Mouse (Mus musculus) retina, embryonic 14.5 days (tissue): ENCODE results near the gene Nt5dc1.
"Not testable (repeated sequence)": the region's sequence is repeated elsewhere in the genome, so short reads cannot be mapped to it uniquely, and the experiment has no call there.

Experiments used
- DNase-seq: peaks from one replicate; pipeline ENCODE4 v3.0.0-alpha.2; 2015; ENCODE audit warnings: low spot score

Gene Nt5dc1

DNA sequence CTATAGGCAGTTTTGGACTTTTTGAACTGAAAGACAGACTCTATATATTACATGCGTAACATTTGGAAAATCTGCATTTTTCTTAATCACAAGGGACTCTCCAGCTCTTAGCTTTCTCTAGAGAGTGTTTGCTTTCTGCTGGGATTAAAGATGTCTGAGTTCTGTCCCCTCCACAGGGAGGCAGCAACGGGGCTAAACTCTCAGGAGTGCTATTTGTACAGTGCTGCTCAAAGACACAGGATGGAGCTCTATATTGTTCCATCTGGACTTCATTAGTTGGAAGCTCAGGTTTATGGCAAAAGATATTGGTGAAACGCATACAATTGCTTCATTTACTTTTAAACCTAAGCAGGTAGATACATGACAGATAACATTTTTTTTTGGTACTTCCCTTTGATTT is 105.8 kb downstream of the Nt5dc1 start:
- no peak for DNase-seq

DNA sequence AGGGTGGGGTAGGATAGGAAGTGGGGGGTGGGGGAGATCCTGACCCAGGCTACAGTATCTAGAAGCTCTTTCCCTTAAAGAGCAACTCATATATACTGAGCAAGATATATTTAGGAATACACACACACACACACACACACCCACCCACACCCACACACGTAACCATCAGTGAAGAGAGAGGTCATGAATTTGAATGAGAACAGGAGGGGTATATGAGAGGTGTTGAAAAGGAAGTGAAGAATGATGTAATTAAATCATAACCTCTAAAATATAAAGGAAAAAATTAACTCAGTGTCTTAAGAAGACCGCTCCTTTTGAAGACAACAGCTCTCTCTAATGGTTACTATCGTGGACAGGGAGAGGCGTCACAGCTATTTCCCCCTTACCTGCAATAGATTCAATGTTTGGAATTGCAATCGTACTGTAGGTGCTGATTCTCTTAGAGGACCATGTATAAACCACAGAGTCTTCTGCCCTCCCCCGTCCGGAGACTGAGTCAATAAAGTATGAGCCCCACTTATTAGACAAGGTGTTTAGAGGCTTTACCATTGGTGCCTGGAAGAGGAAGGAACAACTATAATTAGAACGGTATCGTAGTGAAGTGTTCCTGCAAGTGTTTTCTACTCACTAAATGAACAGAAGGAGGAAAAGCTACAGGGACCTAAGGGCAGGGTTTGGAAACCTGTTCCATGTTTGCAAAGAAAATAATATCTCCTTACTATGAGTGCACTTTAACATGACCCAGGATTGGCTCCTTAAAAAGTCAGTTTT is 108.3 kb downstream of the Nt5dc1 start:
- no peak for DNase-seq

DNA sequence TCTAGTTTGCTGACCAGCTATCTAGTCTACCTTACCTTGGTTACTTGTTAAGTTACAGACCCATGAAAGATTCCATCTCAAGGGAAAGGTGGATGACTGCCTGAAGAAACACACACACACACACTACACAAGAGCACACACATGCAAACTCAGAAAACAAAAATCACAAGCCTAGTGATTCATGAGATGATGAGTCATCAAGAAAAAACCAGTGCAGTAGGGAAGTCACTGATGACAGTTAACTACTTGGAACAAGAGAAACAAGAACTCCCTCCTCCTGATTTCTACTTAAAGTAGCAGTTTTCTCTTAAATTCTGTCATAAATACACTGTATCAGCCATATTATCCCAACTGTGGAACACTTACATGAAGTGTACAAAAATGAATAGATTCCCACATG is 111.3 kb downstream of the Nt5dc1 start:
- no peak for DNase-seq

DNA sequence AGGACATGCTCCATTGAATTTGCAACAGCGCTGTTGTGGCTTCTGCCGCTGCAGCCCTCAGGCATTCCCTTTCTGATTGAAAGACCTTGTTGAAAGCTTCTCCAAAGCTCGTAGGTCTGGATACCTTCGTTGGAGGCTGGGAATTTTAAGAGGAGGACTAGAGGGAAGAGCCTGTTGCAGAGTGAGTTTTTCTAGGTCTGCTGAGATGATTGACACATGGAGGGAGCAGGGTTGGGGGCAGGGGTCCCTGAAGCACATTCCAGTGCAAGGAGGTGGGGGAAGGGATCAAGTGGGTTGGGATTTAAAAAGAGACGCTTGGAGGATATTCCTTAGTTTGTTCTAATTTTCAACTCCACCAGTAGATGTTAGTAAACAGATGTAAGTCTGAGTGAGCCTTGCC is 118.0 kb downstream of the Nt5dc1 start:
- peak; percentile 51 for DNase-seq

DNA sequence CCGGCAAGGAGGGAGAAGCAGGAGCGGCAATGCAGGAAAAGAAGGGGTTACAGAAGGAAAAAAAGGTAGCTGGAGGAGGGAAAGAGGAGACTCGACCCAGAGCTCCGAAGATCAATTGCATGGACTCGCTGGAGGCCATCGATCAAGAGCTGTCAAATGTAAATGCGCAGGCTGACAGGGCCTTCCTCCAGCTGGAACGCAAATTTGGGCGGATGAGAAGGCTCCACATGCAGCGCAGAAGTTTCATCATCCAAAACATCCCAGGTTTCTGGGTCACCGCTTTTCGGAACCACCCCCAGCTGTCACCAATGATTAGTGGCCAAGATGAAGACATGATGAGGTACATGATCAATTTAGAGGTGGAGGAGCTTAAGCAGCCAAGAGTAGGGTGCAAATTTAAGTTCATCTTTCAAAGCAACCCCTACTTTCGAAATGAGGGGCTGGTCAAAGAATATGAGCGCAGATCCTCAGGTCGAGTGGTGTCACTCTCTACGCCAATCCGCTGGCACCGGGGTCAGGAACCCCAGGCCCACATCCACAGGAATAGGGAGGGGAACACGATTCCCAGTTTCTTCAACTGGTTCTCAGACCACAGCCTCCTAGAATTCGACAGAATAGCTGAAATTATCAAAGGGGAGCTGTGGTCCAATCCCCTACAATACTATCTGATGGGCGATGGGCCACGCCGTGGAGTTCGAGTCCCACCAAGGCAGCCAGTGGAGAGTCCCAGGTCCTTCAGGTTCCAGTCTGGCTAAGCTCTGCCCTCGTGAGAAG is 120.2 kb downstream of the Nt5dc1 start:
- DNase-seq: peak; percentile 47

DNA sequence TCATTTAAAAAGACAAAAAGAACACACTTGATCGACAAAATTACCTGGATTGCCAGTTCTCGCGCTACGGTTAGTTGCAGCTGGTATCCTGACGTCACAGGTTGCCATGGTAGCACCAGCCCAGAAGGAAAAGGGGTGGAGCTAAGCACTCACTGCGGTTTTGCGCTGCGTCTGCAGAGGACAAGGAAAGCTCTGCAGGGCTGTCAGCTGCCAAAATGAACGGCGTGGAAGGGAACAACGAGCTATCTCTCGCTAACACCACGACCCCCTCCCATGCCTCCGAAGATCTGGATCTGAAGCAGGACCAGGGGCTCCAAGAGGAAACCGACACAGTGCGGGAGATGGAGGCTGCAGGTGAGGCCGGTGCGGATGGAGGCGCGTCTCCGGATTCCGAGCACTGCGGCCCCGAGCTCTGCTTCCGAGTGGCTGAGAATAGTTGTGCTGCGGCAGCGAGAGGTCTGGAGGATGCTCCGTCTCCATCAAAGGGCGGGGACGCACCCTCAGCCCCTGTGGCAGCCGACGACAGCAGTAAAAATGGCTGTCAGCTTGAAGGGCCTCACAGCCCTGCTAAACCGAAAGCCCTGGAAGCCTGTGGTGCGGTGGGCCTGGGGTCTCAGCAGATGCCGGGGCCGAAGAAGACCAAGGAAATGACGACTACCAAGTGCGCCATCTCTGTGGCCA is 120.9 kb downstream of the Nt5dc1 start, which contains the start of gene Tspyl4:
Gene Tspyl4, plus strand, starts transcription at position 144 of the 681 bp plus-strand sequence.
- DNase-seq: peak; percentile 97

DNA sequence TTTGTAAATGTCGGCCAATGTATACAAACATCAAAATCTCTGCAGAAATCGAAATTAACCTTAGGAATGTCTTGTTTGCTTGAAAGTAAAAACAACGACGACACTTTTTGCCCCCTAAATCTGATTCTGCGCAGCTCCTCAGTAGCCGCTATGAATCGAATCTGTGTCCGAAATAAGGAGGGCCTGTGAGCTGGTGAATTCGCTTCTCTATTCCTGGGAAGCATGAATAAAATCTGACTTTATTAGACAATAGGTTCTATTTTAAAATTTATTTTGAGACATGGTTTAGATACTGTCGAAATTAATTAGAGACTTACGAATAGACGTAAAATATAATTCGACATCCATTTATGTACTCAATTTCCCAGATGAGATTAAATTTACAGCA is 121.4 kb downstream of the Nt5dc1 start:
- no peak for DNase-seq

DNA sequence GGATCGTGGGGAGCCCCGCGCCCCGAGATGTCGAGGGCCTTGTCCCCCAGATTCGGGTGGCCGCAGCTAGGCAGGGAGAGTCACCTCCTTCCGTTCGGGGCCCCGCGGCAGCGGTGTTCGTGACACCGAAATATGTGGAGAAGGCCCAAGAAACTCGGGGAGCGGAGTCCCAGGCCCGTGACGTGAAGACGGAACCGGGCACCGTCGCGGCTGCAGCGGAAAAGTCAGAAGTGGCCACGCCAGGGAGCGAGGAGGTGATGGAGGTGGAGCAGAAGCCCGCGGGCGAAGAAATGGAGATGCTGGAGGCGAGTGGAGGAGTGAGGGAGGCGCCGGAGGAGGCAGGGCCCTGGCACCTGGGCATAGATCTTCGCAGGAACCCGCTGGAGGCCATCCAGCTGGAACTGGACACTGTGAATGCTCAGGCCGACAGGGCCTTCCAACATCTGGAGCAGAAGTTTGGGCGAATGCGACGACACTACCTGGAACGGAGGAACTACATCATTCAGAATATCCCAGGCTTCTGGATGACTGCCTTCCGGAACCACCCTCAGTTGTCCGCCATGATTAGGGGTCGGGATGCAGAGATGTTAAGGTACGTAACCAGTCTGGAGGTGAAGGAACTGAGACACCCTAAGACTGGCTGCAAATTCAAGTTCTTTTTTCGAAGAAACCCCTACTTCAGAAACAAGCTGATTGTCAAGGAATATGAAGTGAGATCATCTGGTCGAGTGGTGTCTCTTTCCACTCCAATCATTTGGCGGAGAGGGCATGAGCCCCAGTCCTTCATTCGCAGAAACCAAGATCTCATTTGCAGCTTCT is 135.7 kb downstream of the Nt5dc1 start:
- DNase-seq: peak; percentile 40

DNA sequence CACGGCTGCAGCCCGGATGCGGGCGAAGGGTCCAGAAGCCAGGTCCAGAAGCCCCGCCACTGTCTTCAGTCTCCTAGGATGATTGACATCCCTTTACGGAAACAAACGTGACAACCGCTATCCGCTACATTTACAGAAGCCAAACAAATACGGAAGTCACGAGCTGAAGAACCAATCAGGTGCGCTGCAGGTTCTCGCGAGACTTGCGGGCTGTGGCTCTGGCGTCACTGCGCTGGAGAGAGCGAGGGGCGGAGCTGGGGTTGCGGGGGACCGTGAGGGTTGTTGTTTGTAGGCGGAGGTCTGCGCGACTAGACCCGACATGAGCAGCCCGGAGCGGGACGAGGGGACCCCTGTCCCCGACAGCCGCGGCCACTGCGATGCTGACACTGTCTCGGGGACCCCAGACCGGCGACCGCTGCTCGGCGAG is 136.4 kb downstream of the Nt5dc1 start, which contains the start of gene Tspyl1:
Gene Tspyl1, plus strand, starts transcription at position 229 of the 427 bp plus-strand sequence.
- peak; percentile 99 for DNase-seq

DNA sequence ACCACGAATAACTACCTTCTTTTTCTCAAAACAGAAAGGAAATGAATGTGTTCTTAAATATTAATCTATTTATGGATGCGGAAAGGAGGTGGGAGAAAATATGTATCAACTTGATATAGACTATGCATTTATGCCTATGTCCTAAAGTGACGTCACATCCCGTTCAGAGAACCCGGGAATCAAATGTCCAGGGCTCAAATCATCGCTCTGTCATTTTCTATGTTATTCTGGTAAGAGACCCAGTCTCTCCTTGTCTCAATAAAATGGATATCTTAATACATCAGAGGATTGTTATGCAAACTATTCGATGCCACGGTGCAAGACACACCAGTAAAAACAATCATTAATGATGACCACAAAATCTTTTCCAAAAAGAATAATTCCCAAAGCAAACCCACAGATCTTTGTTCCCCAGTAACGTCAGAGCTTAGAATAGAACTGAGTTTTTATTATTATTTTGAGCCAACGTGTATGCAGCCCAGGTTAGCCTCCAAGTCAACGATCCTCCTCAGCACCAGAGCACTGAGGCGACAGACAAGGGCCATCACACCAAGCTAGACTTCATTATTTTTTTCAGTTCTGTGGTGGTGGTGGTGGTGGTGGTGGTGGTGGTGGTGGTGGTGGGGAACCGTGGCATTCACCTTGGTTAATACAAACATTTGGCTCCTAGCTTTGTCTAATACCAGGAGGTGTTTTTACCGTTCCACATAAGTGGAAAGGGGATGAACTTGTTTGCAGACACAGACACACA is 137.0 kb downstream of the Nt5dc1 start:
- peak; percentile 48 for DNase-seq

DNA sequence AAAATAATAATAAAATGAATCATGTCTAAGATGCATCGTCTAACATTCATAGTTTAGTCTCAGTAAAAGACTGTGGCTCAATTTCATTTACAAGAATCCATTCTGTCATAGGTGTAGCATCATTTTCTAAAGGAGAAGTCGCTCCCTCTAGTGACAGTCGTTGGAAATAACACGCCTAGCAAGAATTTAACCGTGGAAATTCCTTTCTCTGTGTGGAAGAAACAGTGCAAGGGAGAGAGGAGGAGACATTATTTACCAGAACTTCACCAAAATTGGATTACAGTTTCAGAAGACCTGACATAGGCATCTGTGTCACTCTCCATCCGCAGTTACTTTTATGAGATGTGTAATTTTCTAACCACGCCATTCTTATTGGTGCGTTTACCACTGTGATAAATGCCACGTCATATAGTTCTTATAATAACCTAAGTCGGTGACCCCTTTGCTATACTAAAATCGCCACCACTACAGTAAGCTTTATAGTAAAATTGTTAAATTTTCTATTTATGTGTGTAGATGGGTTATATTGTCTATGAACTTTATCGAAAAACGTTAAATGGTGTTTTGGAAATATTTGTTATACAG is 137.7 kb downstream of the Nt5dc1 start:
- peak; percentile 89 for DNase-seq

DNA sequence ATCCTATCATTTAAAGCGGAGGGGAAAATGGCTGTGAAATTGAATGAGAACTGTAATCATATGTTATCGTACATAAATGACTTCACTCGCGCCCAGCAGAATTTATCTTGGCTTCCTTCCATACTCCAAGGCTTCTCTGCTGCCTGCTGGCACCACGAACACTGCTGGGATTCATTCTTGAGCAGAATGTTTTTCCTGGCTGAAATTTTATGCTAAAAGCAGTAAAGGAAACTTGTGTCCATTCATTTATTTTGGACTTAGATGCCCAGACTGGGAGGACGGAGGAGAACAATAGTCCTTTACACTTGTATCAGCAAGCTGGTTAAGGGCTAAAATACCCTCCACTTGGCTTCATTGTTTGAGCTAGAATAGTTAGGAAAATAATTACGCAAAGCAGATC is 146.7 kb downstream of the Nt5dc1 start:
- DNase-seq: no peak

DNA sequence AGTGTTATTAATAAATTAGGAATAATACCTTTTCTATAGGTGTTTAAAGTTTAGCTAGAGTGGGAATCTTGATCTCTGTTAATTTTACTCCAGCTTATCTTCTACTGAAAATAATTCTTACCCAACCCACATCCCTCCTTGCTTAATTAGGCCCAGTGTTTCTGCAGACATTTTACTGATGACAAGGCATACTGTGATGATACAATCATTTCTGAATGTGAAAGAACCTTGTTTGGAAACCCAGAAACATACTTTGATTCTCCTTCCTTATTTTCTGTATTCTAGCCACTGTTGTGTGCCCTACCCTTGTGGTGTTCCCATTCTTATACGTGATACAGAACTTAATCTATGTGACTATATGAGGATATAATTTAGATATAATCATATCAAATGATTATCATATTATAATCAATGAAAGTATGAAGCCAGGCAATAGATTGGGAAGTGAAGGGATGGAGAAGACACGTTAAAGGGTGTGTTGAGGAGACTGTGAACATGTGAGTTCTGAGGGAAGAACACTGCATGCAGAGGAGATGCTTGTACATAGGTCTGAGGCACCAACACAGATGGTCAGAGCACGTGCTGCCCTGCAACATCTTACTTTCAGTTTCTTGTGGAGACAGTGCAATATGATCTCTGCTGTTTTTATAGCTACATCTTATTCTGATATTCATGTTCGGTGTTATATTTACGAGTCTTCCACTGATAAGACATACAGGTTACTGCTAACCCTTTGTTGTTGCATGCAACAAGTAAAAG is 150.9 kb downstream of the Nt5dc1 start:
- DNase-seq: no peak

DNA sequence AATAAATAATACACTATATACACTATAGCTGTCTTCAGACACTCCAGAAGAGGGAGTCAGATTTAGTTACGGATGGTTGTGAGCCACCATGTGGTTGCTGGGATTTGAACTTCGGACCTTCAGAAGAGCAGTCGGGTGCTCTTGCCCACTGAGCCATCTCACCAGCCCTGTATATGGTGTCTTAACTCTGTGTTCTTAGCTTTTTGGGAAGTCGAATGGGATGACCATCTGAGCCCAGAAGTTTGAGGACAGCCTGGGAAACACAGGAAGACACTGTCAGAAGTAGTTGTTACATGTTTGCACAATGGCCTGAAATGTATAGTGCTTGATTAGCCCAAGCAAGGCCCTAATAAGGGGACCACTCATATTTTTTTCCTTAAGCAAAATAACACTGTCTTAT is 153.2 kb downstream of the Nt5dc1 start:
- no peak for DNase-seq

DNA sequence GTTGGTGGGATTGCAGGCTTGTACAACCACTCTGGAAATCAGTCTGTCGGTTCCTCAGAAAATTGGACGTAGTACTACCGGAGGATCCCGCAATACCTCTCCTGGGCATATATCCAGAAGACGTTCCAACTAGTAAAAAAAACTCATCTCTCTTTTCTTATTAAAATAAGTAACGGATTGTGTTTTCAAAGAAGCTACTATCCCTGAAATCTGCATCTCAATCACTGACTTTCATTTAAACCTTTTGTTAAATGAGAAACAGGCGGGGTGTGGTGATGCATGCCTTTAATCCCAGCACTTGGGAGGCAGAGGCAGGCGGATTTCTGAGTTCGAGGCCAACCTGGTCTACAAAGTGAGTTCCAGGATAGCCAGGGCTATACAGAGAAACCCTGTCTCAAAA is 165.5 kb downstream of the Nt5dc1 start:
- not testable (repeated sequence) for DNase-seq

DNA sequence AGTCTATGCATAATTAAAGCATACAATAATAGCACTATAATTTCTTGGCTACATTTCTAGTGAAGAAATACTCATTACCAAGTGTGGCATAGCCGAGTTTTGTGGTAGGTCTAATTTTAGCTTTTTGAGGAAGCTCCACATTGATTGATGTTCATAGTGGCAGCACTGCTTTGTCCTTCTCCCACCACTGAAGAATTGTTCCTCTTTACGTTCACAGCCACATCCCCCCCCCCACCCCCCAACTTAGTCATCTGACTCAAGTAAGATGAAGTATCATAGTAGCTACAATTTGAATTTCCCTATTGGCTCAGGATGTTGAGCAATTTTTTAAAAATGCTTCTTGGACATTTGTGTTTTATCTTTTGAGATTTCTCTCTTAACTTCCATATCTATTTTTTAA is 168.8 kb downstream of the Nt5dc1 start:
- DNase-seq: no peak

DNA sequence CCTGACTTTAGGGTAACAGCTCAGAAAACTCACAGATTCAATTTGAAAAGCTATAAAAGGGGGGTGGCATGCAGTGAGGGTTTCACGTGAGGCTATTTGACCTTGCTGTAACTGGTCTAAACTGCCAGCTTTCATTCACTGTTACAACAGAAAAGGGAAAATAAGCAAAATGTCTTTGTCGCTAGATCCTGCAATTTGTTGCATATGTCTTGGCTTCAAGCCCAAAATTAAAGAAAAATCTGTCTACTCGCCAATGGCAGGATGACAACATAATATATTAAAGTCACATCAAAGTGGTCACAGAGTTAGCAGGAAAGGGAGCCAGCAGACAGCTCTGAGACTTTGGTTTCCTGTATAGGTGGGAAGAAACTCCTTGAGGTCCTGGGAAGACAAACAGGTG is 170.6 kb downstream of the Nt5dc1 start:
- no peak for DNase-seq

DNA sequence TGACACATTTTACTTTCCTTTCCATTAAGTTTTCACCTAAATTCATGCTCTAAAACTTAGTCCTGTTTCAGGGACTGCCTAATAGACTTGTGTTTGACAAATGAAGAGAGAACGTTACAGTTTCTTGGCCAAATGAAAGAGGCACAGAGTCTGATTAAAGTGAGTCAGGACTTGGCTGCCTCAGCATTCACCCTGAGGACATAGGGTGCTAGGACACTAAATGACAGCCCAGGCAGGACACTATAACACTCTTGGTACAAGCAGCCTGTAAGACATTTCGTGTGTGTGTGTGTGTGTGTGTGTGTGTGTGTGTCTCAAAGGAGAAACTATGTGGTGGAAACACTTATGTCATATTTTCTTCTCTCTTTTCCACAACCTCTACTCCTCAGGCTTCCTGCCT is 172.2 kb downstream of the Nt5dc1 start:
- DNase-seq: no peak

DNA sequence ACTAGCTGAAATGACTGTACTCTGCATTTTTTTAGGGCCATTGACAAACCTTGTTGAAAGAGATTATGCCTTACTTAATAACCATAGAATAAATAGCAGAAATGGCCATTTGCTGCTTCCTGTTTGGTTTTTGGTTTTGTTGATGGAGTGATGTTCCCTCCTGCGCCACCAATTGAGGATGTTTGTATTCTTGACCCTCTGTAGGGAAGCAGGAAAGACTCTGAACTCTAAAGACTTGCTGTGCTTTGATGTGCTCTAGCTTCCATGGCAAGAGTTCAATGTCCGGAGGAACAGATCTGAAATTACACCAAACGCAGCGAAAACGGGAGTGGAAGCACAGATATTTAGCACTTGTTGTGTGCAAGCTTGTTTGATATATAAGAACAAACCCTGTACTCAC is 173.6 kb downstream of the Nt5dc1 start:
- no peak for DNase-seq

DNA sequence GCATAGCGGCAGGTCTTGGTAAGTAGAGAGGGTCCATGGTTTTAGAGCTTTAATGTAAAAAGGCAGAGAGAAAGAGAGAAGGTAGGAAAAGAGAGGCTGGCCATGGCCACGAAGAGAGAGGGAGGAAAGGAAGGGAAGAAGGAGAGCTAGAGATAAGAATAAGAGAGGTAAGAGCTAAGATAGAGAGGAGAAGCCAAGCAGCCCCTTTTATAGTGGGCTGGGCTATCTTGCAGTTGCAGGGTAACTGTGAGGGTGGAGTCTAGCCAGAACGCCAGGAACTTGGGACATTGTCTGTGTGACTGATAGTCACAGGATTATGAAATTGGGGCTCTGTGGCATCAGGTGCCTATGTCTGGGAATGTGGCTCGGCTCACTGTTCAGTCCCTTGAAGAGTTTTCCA is 179.8 kb downstream of the Nt5dc1 start:
- no peak for DNase-seq
